Mouse (Mus musculus) erythroblast, embryonic 14.5 days (primary cell): ENCODE data around the gene Gm8126.
"Not testable (repeated sequence)": the region's sequence is repeated elsewhere in the genome, so short reads cannot be mapped to it uniquely, and the experiment has no call there.

Source experiments
- GATA1 ChIP-seq: IDR thresholded peaks from 2 replicates; pipeline ENCODE4 v1.6.1; 2012; ENCODE audit warnings: low read length, inconsistent platforms, mixed read lengths
- TAL1 ChIP-seq: IDR thresholded peaks from 3 replicates; pipeline ENCODE4 v1.6.1; 2012; ENCODE audit warnings: low read length, inconsistent platforms, mixed read lengths

DNA sequence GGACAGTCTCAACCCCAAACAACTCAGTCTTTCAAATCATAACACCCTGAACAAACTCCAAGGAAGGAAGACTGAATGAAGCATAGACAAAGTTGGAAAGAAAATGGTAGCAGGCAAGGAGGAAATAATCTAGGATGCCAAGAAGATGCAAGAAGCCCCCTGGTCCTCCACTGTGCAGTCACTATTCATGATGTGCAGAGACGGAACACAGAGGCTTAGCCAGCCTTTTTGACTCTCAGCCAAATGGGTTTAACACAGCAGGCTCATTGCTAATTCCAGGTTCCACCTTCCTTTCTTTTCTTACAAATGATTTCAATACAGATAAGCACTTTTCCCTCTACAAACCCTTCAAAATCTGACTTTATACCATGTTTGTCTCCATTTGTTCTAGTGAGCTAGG, 14.7 kb downstream of the Gm8126 start:
- not testable (repeated sequence) for TF ChIP-seq TAL1, GATA1
